Mouse (Mus musculus) heart, adult 2 months (tissue): ENCODE results near the gene Hdac10. TPM values are rescaled to one million over a fixed set of nuclear protein-coding genes. Genes with fewer than 3 reads are reported as not detected.

Source experiments
- DNase-seq, 2 experiments: peaks; one replicate each; pipeline ENCODE4 v3.0.0; 2021
- H3K27ac ChIP-seq: fragments of 200-600 bp; 2 replicates; pipeline ENCODE4 v1.8.1; 2022
- H3K27me3 ChIP-seq: fragments of 200-500 bp; 2 replicates; pipeline ENCODE4 v1.6.1; 2012; ENCODE audit warnings: mild to moderate bottlenecking, low read length, inconsistent platforms, mixed read lengths; ENCODE audit not compliant: control insufficient read depth, insufficient read depth
- H3K36me3 ChIP-seq: fragments of 200-500 bp; 2 replicates; pipeline ENCODE4 v1.6.1; 2012; ENCODE audit warnings: low read length, inconsistent platforms; ENCODE audit not compliant: control insufficient read depth, insufficient read depth
- H3K4me1 ChIP-seq: fragments of 200-500 bp; 2 replicates; pipeline ENCODE4 v1.6.1; 2011; ENCODE audit warnings: low read length; ENCODE audit not compliant: control insufficient read depth, insufficient read depth
- H3K4me3 ChIP-seq: fragments of 200-600 bp; 2 replicates; pipeline ENCODE4 v1.8.1; 2022
- H3K79me2 ChIP-seq: fragments of 200-500 bp; replicated peaks from 2 replicates; pipeline ENCODE4 v1.6.1; 2012; ENCODE audit warnings: mild to moderate bottlenecking, inconsistent platforms, low read length, moderate library complexity, mixed read lengths; ENCODE audit not compliant: control insufficient read depth, insufficient read depth
- H3K9ac ChIP-seq: fragments of 200-500 bp; 2 replicates; pipeline ENCODE4 v1.6.1; 2012; ENCODE audit warnings: low read depth, mild to moderate bottlenecking, control low read depth, inconsistent platforms, low read length, mixed read lengths
- EP300 ChIP-seq: fragments of 200-500 bp; IDR thresholded peaks from 2 replicates; pipeline ENCODE4 v1.6.1; 2011; ENCODE audit warnings: low read depth, low read length, control low read depth; ENCODE audit not compliant: insufficient read depth
- POLR2A ChIP-seq: fragments of 200-500 bp; IDR thresholded peaks from 2 replicates; pipeline ENCODE4 v1.6.1; 2011; ENCODE audit warnings: mild to moderate bottlenecking, low read depth, low read length, control low read depth; ENCODE audit not compliant: insufficient read depth
- WGBS: fragments of 180-500 bp; shearing (Covaris S2); methylation state at CpG from one replicate; pipeline ENCODE4 v1.1.7; 2018; 5-methylcytosine and 5-hydroxymethylcytosine counted together
- intact Hi-C: fragments of 180-260 bp; cut with DNase I; formaldehyde crosslinking; loops from one replicate; pipeline ENCODE4 v1.15.1; 2025
- microRNA-seq, 2 experiments: library from miRNA; unstranded; fragments of <30 nt; microRNA quantifications; one replicate each; pipeline ENCODE4 v1.2.0; 2021
- polyA plus RNA-seq: library from polyadenylated mRNA; depleted of rRNA; stranded (reverse); fragments of >200 nt; gene quantifications from 2 replicates; pipeline ENCODE4 v1.2.3, GENCODE M21; 2012; rRNA removed
- total RNA-seq, 2 experiments: library from RNA; stranded (reverse); gene quantifications; 2 replicates each; pipeline ENCODE4 v1.2.3; 2021

Gene Hdac10
- total and polyA plus RNA-seq, 3 experiments, result 6.3 to 19.5 (median 7.6) TPM

DNA sequence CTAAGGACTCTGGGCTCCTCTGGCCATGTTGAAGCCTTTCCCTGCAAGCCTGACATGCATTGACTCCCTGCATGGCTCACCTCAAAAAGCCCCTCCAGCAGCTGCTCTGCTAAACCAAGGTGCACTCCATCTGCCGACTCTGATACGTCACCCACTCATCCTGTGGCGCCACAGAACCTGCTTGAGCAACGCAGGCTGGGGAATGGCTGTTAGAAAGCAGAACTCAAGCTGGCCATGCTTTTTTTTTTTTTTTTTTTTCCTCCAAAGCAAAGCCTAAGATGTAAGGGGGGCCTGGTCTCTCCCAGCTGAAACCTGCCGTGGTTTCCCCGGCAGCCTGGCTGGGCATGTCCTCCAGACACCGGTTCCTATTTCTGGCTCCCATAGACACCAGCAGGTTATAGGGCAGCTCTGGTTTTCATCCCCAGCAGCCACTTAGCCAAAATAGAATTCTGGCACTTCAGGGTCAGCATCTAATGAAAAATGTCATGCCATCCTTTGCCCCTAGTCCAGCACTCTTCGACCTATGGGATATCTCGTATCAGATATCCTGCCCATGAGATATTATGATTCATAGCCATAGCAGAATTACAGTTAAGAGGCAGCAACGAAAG is 54.4 kb downstream of the Hdac10 start:
- Histone ChIP-seq H3K4me1 (peaks cover 13% of the 10 kb centered on the region), H3K27me3 (no peaks in the 10 kb centered on the region), H3K36me3 (no peaks in the 10 kb centered on the region; the same call in 1 of the 2 replicates), H3K79me2 (peaks cover 2% of the 10 kb centered on the region; the same call in 1 of the 2 replicates), H3K27ac (peak overlapping the region; percentile 98), H3K9ac (no peak overlapping the region), H3K4me3 (no peak overlapping the region)
- DNase-seq, result peak in 1 of 2 experiments; percentile 64
- intact Hi-C loops, result loop anchor here (10.0 kb wide), 1 partner anchor 249 kb away; no protein-coding TSS in a partner anchor
- 51% methylated on average over 10 of the region's 10 CpGs for WGBS
- no peak for TF ChIP-seq POLR2A
- peak; percentile 69; the same call in 1 of the 2 replicates for TF ChIP-seq EP300

Small RNAs within 50 kb of the gene (microRNA-seq; reads per million reads assigned to microRNA genes)
- 0 to 0.56 reads per million in 2 experiments for gene Mir7118

Other genes with a start within 250 kb of the Hdac10 start
- gene Ttll8, start 174.3 kb downstream of the Hdac10 start, total RNA-seq, result not detected
- 0.12 and 0.18 TPM in 2 replicates for gene Ttll8, start 174.3 kb downstream of the Hdac10 start, polyA plus RNA-seq
- not detected for gene Mlc1, start 149.7 kb downstream of the Hdac10 start, total RNA-seq
- gene Mlc1, start 149.7 kb downstream of the Hdac10 start, polyA plus RNA-seq, result not detected in 2 replicates
- gene Mov10l1, start 145.8 kb downstream of the Hdac10 start, total RNA-seq, result 100 to 1,000 TPM in 1 of 2 experiments, 10 to 100 TPM in 1; 96.4 to 107 TPM
- gene Mov10l1, start 145.8 kb downstream of the Hdac10 start, polyA plus RNA-seq, result 51.7 and 85.0 TPM in 2 replicates
- gene Panx2, start 69.0 kb downstream of the Hdac10 start, total RNA-seq, result 1 to 10 TPM in 1 of 2 experiments, under 1 TPM in 1; 0.91 to 1.3 TPM
- 1.3 and 2.1 TPM in 2 replicates for gene Panx2, start 69.0 kb downstream of the Hdac10 start, polyA plus RNA-seq
- gene Trabd, start 53.6 kb downstream of the Hdac10 start, total RNA-seq, result 10 to 100 TPM; 48.8 to 51.5 TPM
- gene Trabd, start 53.6 kb downstream of the Hdac10 start, polyA plus RNA-seq, result 38.3 and 47.8 TPM in 2 replicates
- gene Selenoo, start 39.6 kb downstream of the Hdac10 start, total RNA-seq, result 10 to 100 TPM; 13.6 to 16.5 TPM
- gene Selenoo, start 39.6 kb downstream of the Hdac10 start, polyA plus RNA-seq, result 20.7 and 28.6 TPM in 2 replicates
- 1 to 10 TPM; 7.3 to 8.7 TPM for gene Tubgcp6, start 5.6 kb downstream of the Hdac10 start, total RNA-seq
- 16.2 and 18.7 TPM in 2 replicates for gene Tubgcp6, start 5.6 kb downstream of the Hdac10 start, polyA plus RNA-seq
- gene Mapk12, start 12.0 kb upstream of the Hdac10 start, total RNA-seq, result 10 to 100 TPM; 20.7 to 21.1 TPM
- 30.5 and 43.2 TPM in 2 replicates for gene Mapk12, start 12.0 kb upstream of the Hdac10 start, polyA plus RNA-seq
- 1 to 10 TPM; 1.9 to 2.0 TPM for gene Mapk11, start 20.9 kb upstream of the Hdac10 start, total RNA-seq
- 4.7 and 5.2 TPM in 2 replicates for gene Mapk11, start 20.9 kb upstream of the Hdac10 start, polyA plus RNA-seq
- gene Plxnb2, start 52.1 kb upstream of the Hdac10 start, total RNA-seq, result 10 to 100 TPM; 75.7 to 93.5 TPM
- gene Plxnb2, start 52.1 kb upstream of the Hdac10 start, polyA plus RNA-seq, result 92.3 and 121 TPM in 2 replicates
- gene Dennd6b, start 67.8 kb upstream of the Hdac10 start, total RNA-seq, result 1 to 10 TPM; 8.4 to 9.1 TPM
- 24.0 and 27.7 TPM in 2 replicates for gene Dennd6b, start 67.8 kb upstream of the Hdac10 start, polyA plus RNA-seq
- 10 to 100 TPM; 66.7 to 79.0 TPM for gene Ppp6r2, start 82.9 kb upstream of the Hdac10 start, total RNA-seq
- 73.2 and 107 TPM in 2 replicates for gene Ppp6r2, start 82.9 kb upstream of the Hdac10 start, polyA plus RNA-seq
- 10 to 100 TPM; 61.3 to 63.6 TPM for gene Sbf1, start 186.6 kb upstream of the Hdac10 start, total RNA-seq
- 116 and 150 TPM in 2 replicates for gene Sbf1, start 186.6 kb upstream of the Hdac10 start, polyA plus RNA-seq
- gene Adm2, start 194.0 kb upstream of the Hdac10 start, total RNA-seq, result not detected
- not detected in 2 replicates for gene Adm2, start 194.0 kb upstream of the Hdac10 start, polyA plus RNA-seq
- gene Miox, start 205.7 kb upstream of the Hdac10 start, total RNA-seq, result not detected
- gene Miox, start 205.7 kb upstream of the Hdac10 start, polyA plus RNA-seq, result not detected in 2 replicates
- gene Lmf2, start 227.0 kb upstream of the Hdac10 start, total RNA-seq, result 10 to 100 TPM; 25.7 to 26.1 TPM
- 32.9 and 33.3 TPM in 2 replicates for gene Lmf2, start 227.0 kb upstream of the Hdac10 start, polyA plus RNA-seq
- 10 to 100 TPM; 49.3 to 55.7 TPM for gene Ncaph2, start 227.0 kb upstream of the Hdac10 start, total RNA-seq
- 69.9 and 70.0 TPM in 2 replicates for gene Ncaph2, start 227.0 kb upstream of the Hdac10 start, polyA plus RNA-seq
- gene Sco2, start 245.1 kb upstream of the Hdac10 start, total RNA-seq, result 10 to 100 TPM; 25.1 to 29.4 TPM
- 35.6 and 40.7 TPM in 2 replicates for gene Sco2, start 245.1 kb upstream of the Hdac10 start, polyA plus RNA-seq
- gene Tymp, start 248.3 kb upstream of the Hdac10 start, total RNA-seq, result under 1 TPM; 0.18 to 0.47 TPM
- gene Tymp, start 248.3 kb upstream of the Hdac10 start, polyA plus RNA-seq, result 1.1 and 1.8 TPM in 2 replicates